Mouse (Mus musculus) midbrain, embryonic 12.5 days (tissue): Measurements from ENCODE around the gene 4933416C03Rik. TPM values are rescaled to one million over a fixed set of nuclear protein-coding genes. Genes with fewer than 3 reads are reported as not detected.

Experiments
- ATAC-seq: fragments of 200-750 bp; cut with Nextera tagmentation; 2 replicates; pipeline ENCODE4 v1.8.0; 2017; ENCODE audit warnings: low read depth, moderate TSS enrichment, moderate library complexity; ENCODE audit not compliant: low FRiP score
- H3K27ac ChIP-seq: fragments of 300-500 bp; sonication (generic); replicated peaks from 2 replicates; pipeline ENCODE4 v1.5.1; 2016; ENCODE audit warnings: mild to moderate bottlenecking
- H3K27me3 ChIP-seq: fragments of 300-500 bp; sonication (generic); 2 replicates; pipeline ENCODE4 v1.6.1; 2016; ENCODE audit warnings: mild to moderate bottlenecking
- H3K36me3 ChIP-seq: fragments of 300-500 bp; sonication (generic); 2 replicates; pipeline ENCODE4 v1.6.1; 2016
- H3K4me1 ChIP-seq: fragments of 300-500 bp; sonication (generic); 2 replicates; pipeline ENCODE4 v1.6.1; 2016
- H3K4me2 ChIP-seq: fragments of 300-500 bp; sonication (generic); replicated peaks from 2 replicates; pipeline ENCODE4 v1.6.1; 2016; ENCODE audit warnings: mild to moderate bottlenecking, moderate library complexity
- H3K4me3 ChIP-seq: fragments of 300-500 bp; sonication (generic); 2 replicates; pipeline ENCODE4 v1.5.1; 2016; ENCODE audit warnings: mild to moderate bottlenecking
- H3K9ac ChIP-seq: fragments of 300-500 bp; sonication (generic); replicated peaks from 2 replicates; pipeline ENCODE4 v1.6.1; 2016; ENCODE audit warnings: mild to moderate bottlenecking, moderate library complexity
- H3K9me3 ChIP-seq: fragments of 300-500 bp; sonication (generic); 2 replicates; pipeline ENCODE4 v1.6.1; 2016; ENCODE audit warnings: mild to moderate bottlenecking
- WGBS: fragments of 180-500 bp; shearing (Covaris S2); methylation state at CpG from one replicate; pipeline ENCODE4 v1.1.7; 2016; 5-methylcytosine and 5-hydroxymethylcytosine counted together
- polyA plus RNA-seq: library from polyadenylated mRNA; unstranded; fragments of >200 nt; fragmentation: Nextera tagmentation; extraction: Ambion mirVana; gene quantifications from 2 replicates; pipeline ENCODE4 v1.2.1, GENCODE M21; 2016

4933416C03Rik gene
- polyA plus RNA-seq, 1 experiment from 2014 or later: not detected

DNA sequence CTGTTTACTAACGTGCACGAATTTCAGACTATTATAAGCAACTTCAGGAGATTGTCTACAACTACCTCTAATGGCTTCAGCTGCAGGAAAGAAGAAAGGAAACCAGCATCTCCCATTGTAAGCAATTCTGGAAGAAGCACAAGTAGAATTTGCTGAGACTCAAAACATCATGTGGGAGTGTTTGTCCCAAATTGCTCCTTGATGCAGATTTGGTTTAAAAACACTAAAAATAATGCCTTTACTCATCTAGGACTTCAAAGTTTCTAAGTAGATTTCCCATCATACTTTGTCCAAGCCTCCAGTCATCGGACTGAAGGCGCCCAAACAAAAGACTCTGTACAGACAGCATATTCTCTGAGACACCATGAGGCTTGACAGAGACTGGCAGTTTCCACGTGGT is 37.8 kb downstream of the 4933416C03Rik start:
- Histone ChIP-seq H3K36me3 (no peaks in the 10 kb centered on the region), H3K4me2 (no peak overlapping the region), H3K4me1 (no peaks in the 10 kb centered on the region), H3K9me3 (no peaks in the 10 kb centered on the region), H3K27ac (no peak overlapping the region), H3K9ac (no peak overlapping the region), H3K27me3 (no peaks in the 10 kb centered on the region), H3K4me3 (no peak overlapping the region)
- no peak for ATAC-seq
- 84% methylated on average over 5 of the region's 5 CpGs for WGBS

Other genes with a start within 250 kb of the 4933416C03Rik start
- gene Ptprr, start 95.7 kb downstream of the 4933416C03Rik start, polyA plus RNA-seq: 5.5 and 5.8 TPM in 2 replicates
- gene Ptprb, start 161.6 kb upstream of the 4933416C03Rik start, polyA plus RNA-seq: 3.2 and 4.2 TPM in 2 replicates